Mouse (Mus musculus): ENCODE measurements at regions not wholly inside any gene's neighbourhood (a gene's known extent, or its start where the extent isn't known, plus 50 kb on each side); places are given as distances from the start of the nearest gene placed in this dataset.

- no peak for DNase-seq
These were observed 180.6 kb upstream of the Lpp start for GRCm38 (mm10) chr16:24212702-24213101.

DNA sequence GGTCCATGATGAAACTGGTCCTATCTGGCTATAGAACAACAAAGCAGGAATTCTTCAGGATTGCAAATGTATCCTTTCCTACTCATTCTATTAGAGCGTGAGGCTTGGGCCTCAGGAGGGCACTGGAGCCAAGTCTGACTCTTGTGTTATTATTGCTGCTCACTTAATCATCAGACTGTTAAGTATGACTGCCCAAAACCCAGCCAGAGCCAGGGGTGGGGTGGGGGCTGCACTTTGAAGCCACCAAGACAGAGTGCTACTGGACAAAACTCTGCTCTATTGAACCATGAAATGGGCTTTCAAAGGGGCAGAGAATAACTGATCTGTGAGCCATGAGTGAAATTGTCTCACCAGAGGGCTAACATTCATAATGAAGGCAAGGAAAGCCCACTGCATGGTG, 181.7 kb upstream of the Lpp start:
- no peak for DNase-seq

- DNase-seq, result no peak
These were observed 184.4 kb upstream of the Lpp start for GRCm38 (mm10) chr16:24208876-24209275.

DNA sequence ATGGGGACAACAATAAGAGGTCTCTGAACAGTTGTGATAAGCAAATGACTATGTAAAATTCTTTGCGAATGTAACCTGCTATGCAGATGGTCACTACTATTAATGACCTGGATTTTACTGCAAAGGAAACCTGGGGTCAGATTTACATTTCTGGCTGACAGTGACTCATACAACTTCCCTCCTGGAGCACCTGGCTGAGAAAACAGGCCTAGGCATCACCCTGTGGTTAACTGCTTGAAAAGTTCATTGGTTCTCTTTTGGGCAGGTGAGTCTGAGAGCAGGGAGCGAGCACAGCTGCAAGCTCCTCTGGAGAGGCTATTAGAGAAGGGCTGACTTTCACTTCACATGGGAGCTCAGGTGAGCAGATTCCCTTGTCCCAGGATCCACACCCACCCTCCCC, 185.2 kb upstream of the Lpp start:
- DNase-seq, result no peak

GRCm38 (mm10) chr16:24207056-24207455, 186.3 kb upstream of the Lpp start:
- no peak for DNase-seq

DNA sequence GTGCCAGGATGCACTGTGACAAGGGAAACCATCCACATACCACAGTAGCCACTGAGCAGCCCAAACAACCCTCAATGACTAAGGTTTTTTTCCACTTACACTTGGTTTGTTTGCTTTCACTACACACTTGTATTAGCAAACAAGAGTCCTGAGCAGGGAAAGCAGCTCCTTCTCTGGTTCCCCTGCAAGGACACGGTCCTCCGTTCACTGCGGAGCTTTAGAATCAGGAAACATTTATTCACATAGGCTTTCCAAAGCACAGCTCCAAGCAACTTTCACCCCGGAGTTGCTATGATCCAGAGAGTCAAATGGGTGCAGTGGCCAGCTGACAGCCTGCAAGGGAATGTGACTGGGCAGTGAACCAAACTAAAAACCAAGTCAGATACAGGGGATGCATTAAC, 186.8 kb upstream of the Lpp start:
- no peak for DNase-seq

DNA sequence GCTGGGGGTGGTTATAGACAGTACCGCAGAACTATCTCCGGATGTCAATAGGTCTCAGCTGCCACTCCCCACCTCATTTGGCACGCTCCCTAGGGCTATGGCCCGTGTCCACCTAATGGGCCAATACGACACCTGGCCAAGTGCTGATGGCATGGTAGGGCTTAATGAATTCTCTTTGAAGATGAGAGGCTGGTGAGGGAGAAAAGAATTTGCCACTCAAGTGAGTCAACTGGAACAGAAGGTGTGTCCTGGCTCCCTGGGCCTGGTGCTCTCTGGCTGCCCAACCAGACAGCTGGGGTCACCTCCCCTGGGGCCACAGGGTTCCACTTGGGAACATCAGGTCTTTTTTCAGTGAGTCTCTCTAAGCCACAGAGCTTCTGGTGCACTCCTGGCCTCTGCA, 187.7 kb upstream of the Lpp start:
- no peak for DNase-seq

GRCm38 (mm10) chr16:24204064-24204730, 189.1 kb upstream of the Lpp start:
- DNase-seq, result no peak

DNA sequence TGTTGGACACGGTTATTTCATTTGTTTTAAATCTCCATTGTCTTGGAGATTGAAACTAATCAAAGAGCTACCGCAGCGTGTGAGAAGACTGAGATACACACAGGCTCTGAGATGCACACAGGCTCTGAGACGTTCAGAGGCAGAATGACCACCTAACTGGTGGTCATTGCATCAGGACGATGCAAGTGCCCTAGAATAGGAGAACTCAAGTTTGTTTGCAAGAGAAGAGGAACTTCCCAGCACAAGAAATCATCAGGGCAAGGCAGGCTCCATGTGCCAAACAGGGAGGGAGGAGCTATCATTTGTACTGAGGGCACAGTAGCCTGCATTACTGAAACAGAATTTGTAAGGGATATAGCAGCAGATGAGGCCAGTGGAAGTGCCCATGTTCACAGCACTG, 190.7 kb upstream of the Lpp start:
- DNase-seq, result no peak

DNA sequence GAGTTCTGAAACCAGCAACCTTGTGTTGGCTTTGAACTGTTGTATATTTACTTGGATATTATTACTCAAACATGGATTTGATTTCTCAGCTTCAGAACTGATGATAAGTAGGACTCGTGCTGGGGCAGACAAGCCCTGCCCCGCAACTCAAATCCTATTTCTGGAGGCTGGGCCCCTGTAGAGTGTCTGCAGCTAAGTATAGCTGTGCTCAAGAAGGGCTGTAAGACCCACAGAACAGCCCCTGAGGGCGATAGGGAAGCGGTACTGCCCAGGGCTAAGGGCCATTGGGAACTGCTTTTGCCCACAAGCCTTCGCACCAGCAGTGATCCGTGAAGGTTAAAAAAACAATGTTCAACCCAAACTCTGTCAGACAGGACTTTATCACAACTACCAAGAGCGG, 191.9 kb upstream of the Lpp start:
- DNase-seq, result no peak

DNA sequence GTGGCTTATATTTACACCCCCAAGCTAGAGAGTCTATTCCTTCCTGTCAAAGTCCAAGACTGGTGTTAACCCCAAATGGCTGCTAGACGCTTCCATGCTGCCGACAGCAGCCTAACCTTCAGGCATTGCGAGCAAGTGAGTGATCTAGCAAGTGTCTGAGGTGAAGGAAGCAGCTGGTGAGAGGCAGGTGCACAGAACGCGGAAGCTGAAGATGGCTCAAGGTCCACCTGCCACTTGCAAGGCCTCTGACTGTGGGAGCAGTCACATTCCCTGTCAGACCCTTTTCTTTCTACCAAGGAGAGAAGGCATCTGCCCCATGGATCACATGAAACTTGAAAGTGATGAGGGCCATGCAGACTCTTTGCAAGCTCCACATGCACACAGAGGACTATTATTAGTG, 193.1 kb upstream of the Lpp start:
- no peak for DNase-seq

DNA sequence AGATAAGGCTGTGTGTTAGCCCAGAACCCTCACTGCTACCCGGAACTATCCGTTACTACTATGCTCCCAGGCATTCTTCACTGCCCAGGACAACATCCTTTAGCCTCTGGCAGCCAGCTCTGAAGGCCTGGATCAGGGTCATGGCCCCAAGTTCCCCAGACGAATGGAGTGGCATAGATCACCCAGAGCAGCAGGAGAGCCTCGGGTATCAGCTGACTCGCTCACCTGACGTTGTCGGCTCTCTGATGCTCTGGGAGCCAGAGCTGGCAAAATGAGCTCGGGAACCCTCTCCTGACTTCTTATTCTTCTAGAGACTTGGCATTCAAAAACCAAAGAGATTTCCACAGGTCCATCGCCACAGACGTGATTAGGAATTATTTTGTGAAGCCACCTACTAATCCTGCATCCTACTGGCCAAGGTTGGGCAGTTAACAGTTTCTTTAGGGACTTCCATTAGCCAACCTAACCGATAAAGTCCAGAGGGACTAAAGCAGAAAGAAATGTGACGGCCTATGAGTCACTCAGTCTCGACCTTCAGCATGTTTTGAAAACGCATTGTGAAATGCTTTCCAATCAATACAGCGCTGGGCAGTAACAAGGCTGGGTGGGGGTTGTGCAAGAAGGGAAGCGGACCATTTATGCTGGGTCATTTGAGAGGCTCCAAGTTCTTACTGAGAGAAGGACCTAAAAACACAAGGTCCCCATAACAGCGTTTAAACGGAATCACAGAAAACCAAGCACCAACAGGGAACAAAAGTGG, 193.7 kb upstream of the Lpp start:
- DNase-seq, result no peak

DNA sequence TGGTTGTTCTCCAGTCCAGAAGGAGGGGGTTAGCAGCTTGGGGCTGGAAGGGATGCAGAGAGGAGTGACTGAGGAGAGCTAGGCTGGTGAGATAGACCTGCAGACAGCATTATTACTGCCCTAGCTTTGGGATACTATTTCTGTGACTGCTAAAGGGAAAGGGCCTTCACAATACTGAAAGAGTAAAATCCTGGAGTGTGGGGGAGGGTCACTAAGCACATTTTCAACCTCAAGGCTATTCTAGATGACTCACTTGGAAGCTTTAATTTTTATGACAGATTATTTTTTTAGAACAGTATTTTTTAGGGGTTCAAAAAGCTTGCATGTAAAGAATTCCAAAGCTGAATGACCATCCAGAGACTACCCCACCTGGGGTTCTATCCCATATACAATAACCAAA, 195.0 kb upstream of the Lpp start:
- DNase-seq, result no peak

DNA sequence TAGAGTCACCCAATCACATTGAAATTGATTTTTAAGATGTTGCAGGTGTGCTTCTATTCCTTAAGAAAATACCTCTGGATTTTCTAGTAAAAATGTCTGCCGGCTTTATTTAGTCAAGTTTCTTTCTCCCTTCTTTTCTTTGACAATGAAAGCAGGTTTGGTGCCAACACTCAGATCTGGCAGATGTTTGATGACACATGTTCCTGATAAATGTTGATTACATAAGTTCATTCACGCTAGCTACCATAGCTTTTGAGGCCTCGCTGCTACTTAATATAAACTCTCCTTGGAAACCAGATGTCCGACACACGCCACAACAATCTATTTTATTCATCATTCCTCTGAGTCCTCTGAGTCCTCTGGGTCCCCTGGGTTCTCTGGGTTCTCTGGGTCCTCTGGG, 195.7 kb upstream of the Lpp start:
- no peak for DNase-seq

DNA sequence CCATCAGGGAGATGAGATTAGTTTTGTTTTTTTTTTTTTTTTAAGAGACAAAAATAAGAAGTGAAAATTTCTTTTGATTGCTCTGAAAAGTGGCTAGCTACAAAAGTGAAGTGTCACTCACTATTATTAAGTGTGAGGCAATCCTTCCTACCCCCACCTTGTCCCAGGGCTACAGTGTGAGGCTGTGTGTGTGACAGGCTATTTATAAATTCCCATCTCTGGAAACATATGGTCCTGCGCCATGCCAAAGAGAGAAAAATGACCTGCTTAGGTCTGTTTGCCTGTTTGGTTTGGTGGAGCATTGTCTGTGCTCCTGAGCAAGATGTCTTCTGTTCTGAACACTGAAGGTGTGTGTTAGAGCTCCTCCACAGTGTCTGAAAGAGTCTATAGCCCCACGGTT, 199.4 kb upstream of the Lpp start:
- peak; percentile 80 for DNase-seq

GRCm38 (mm10) chr16:24193251-24193873, 199.9 kb upstream of the Lpp start:
- DNase-seq, result peak; percentile 76

DNA sequence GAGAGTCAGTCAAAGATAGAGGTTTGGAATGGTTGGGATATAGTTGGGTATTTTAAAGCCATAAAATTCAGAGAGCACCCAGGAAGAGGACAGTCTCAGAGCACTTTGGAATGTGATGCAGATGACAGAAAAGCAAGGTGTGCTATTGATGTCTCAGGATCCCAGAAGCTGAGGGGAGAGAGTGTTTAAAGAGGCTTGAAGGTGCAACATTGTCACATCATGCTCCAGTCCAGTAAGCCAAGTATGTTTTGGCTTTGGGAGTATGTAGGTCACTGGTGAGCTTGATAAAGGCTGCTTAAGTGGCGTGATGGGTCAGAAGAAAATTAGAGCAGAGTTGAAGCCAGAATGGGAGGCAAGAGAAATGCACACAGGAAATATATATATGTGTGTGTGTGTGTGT, 201.3 kb upstream of the Lpp start:
- DNase-seq, result no peak

- no peak for DNase-seq
These were observed 198.5 kb upstream of the Bcl6 start for GRCm38 (mm10) chr16:24187131-24187530.

GRCm38 (mm10) chr16:24185989-24186388, 197.3 kb upstream of the Bcl6 start:
- DNase-seq, result no peak

DNA sequence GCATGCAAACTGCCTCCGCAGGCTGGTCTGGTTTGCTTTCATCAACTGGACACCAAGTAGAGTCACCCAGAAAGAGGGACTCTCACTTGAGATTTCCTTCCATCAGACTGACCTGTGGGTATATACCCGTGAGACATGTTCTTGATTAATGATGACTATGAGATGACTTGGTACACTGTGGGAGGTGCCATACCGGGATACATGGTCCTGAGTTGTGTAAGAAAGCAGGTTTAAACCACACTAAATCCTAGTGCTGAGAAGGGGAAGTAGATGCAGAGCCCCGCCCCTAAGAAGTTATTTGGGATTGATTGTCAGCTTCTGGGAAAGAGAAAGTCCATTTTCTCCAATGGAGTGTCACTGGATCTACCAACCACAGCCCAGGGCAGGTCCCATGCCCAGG, 196.2 kb upstream of the Bcl6 start:
- no peak for DNase-seq

GRCm38 (mm10) chr16:24183216-24183615, 194.6 kb upstream of the Bcl6 start:
- DNase-seq, result no peak

GRCm38 (mm10) chr16:24181388-24181787, 192.7 kb upstream of the Bcl6 start:
- no peak for DNase-seq

DNA sequence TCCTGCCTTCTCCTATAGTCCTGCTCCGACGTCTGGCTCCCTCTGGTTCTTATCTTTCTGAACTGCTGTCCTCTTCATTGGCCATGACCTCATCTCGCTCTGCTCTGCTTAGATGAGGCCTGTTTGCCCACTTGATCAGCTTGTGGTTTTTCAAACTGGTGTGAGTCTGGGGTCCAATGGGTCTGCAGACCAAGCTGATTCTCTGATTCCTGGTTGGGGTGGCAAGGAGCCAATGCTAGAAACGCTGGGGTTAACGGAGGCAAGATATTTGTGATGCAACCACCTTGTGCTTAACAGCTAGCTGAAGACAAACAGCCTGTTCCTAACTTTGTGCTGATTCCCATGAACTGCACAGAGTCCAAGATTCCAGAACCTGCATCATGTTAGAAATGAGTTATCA, 192.0 kb upstream of the Bcl6 start:
- DNase-seq, result no peak

DNA sequence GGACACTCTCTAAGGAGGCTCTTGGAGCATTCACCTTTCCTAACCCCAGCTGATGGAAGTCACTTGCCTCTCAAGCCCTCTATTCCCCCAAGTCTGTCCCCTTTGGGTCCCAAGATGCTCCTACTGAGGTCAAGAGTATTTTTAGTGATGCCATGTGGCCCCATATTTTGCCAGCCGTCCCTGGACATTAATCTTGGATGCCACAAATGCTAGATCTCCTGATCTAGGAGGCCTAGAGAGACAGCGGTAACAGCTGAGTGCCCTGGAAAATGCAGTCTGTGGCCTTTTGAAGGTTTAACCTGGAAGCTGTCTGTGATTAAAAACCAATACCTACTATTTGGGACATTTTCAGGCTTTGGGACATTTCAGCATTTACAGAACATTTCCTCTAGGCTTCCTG, 188.9 kb upstream of the Bcl6 start:
- DNase-seq, result no peak
